Mouse (Mus musculus): Measurements from ENCODE around the gene Acbd6. TPM values are rescaled to one million over a fixed set of nuclear protein-coding genes. Genes with fewer than 3 reads are reported as not detected.

The Acbd6 gene
- polyA plus RNA-seq, 1 experiment from 2014 or later = 108 TPM

GRCm38 (mm10) chr1:155650121-155650846 is 92.4 kb downstream of the Acbd6 start:
- no peaks in the 10 kb centered on the region for H3K27me3 ChIP-seq
- no peaks in the 10 kb centered on the region for H3K36me3 ChIP-seq
- H3K4me2 ChIP-seq = no peak overlapping the region
- ATAC-seq (ENCODE audit: insufficient number of reproducible peaks, insufficient read depth, low FRiP score, low TSS enrichment, low read depth) = no peak
- 80% methylated on average over 9 of the region's 9 CpGs for WGBS
- H3K9ac ChIP-seq (replicated peaks) = no peak overlapping the region
- H3K4me1 ChIP-seq (replicated peaks) = peaks cover 8% of the 10 kb centered on the region; the same call in 1 of the 2 replicates
- no peak overlapping the region for H3K4me3 ChIP-seq (replicated peaks)
- no peak overlapping the region for H3K27ac ChIP-seq
- H3K9me3 ChIP-seq = no peaks in the 10 kb centered on the region

- Histone ChIP-seq H3K36me3 (no peaks in the 10 kb centered on the region), H3K9me3 (no peaks in the 10 kb centered on the region), H3K27me3 (no peaks in the 10 kb centered on the region), H3K4me3 (replicated peaks) (no peak overlapping the region), H3K9ac (replicated peaks) (no peak overlapping the region), H3K4me2 (no peak overlapping the region), H3K27ac (no peak overlapping the region), H3K4me1 (replicated peaks) (no peaks in the 10 kb centered on the region)
- no peak for ATAC-seq (ENCODE audit: insufficient number of reproducible peaks, insufficient read depth, low FRiP score, low TSS enrichment, low read depth)
- 56% methylated on average over 3 of the region's 3 CpGs for WGBS
These were observed 97.0 kb downstream of the Acbd6 start for GRCm38 (mm10) chr1:155654961-155655360.

GRCm38 (mm10) chr1:155656321-155656720 is 98.4 kb downstream of the Acbd6 start:
- Histone ChIP-seq H3K27me3 (no peaks in the 10 kb centered on the region), H3K27ac (no peak overlapping the region), H3K9ac (replicated peaks) (no peak overlapping the region), H3K4me3 (replicated peaks) (no peak overlapping the region), H3K4me2 (no peak overlapping the region), H3K4me1 (replicated peaks) (no peaks in the 10 kb centered on the region), H3K36me3 (no peaks in the 10 kb centered on the region), H3K9me3 (no peaks in the 10 kb centered on the region)
- ATAC-seq (ENCODE audit: insufficient number of reproducible peaks, insufficient read depth, low FRiP score, low TSS enrichment, low read depth) = no peak
- 85% methylated on average over 5 of the region's 5 CpGs for WGBS

GRCm38 (mm10) chr1:155663994-155664393 is 106.1 kb downstream of the Acbd6 start:
- ATAC-seq (ENCODE audit: insufficient number of reproducible peaks, insufficient read depth, low FRiP score, low TSS enrichment, low read depth) = no peak
- Histone ChIP-seq H3K9ac (replicated peaks) (no peak overlapping the region), H3K4me3 (replicated peaks) (no peak overlapping the region), H3K36me3 (no peaks in the 10 kb centered on the region), H3K27me3 (no peaks in the 10 kb centered on the region), H3K9me3 (no peaks in the 10 kb centered on the region), H3K27ac (no peak overlapping the region), H3K4me2 (no peak overlapping the region), H3K4me1 (replicated peaks) (peaks cover 9% of the 10 kb centered on the region)
- 85% methylated on average over 5 of the region's 5 CpGs for WGBS

GRCm38 (mm10) chr1:155675570-155675969 is 117.7 kb downstream of the Acbd6 start:
- Histone ChIP-seq H3K9ac (replicated peaks) (no peak overlapping the region), H3K4me3 (replicated peaks) (no peak overlapping the region), H3K27me3 (no peaks in the 10 kb centered on the region), H3K4me2 (no peak overlapping the region), H3K9me3 (no peaks in the 10 kb centered on the region), H3K27ac (no peak overlapping the region), H3K36me3 (no peaks in the 10 kb centered on the region), H3K4me1 (replicated peaks) (peaks cover under 1% of the 10 kb centered on the region; the same call in 1 of the 2 replicates)
- WGBS = 88% methylated on average over 6 of the region's 6 CpGs
- ATAC-seq (ENCODE audit: insufficient number of reproducible peaks, insufficient read depth, low FRiP score, low TSS enrichment, low read depth) = no peak

- Histone ChIP-seq H3K9me3 (no peaks in the 10 kb centered on the region), H3K4me2 (no peak overlapping the region), H3K4me3 (replicated peaks) (no peak overlapping the region), H3K4me1 (replicated peaks) (peaks cover 19% of the 10 kb centered on the region), H3K9ac (replicated peaks) (no peak overlapping the region), H3K27me3 (no peaks in the 10 kb centered on the region), H3K27ac (no peak overlapping the region), H3K36me3 (no peaks in the 10 kb centered on the region)
- no peak for ATAC-seq (ENCODE audit: insufficient number of reproducible peaks, insufficient read depth, low FRiP score, low TSS enrichment, low read depth)
- 65% methylated on average over 10 of the region's 10 CpGs for WGBS
These were observed 123.3 kb downstream of the Acbd6 start for GRCm38 (mm10) chr1:155681116-155681799.

- WGBS = 79% methylated on average over 15 of the region's 15 CpGs
- Histone ChIP-seq H3K9me3 (no peaks in the 10 kb centered on the region), H3K27ac (no peak overlapping the region), H3K9ac (replicated peaks) (no peak overlapping the region), H3K4me3 (replicated peaks) (no peak overlapping the region), H3K36me3 (no peaks in the 10 kb centered on the region), H3K4me2 (no peak overlapping the region), H3K4me1 (replicated peaks) (peaks cover 12% of the 10 kb centered on the region), H3K27me3 (no peaks in the 10 kb centered on the region)
- ATAC-seq (ENCODE audit: insufficient number of reproducible peaks, insufficient read depth, low FRiP score, low TSS enrichment, low read depth) = no peak
These were observed 128.9 kb downstream of the Acbd6 start for GRCm38 (mm10) chr1:155686816-155687215.

GRCm38 (mm10) chr1:155689141-155689540 is 131.2 kb downstream of the Acbd6 start:
- Histone ChIP-seq H3K4me3 (replicated peaks) (no peak overlapping the region), H3K4me1 (replicated peaks) (peaks cover 24% of the 10 kb centered on the region), H3K9me3 (no peaks in the 10 kb centered on the region), H3K4me2 (no peak overlapping the region), H3K36me3 (no peaks in the 10 kb centered on the region), H3K9ac (replicated peaks) (no peak overlapping the region), H3K27ac (no peak overlapping the region), H3K27me3 (no peaks in the 10 kb centered on the region)
- no peak for ATAC-seq (ENCODE audit: insufficient number of reproducible peaks, insufficient read depth, low FRiP score, low TSS enrichment, low read depth)
- WGBS = 84% methylated on average over 4 of the region's 4 CpGs

GRCm38 (mm10) chr1:155689558-155689957 is 131.6 kb downstream of the Acbd6 start:
- no peak overlapping the region for H3K4me2 ChIP-seq
- no peaks in the 10 kb centered on the region for H3K36me3 ChIP-seq
- no peak overlapping the region for H3K9ac ChIP-seq (replicated peaks)
- no peaks in the 10 kb centered on the region for H3K27me3 ChIP-seq
- WGBS = 92% methylated on average over 5 of the region's 5 CpGs
- no peak for ATAC-seq (ENCODE audit: insufficient number of reproducible peaks, insufficient read depth, low FRiP score, low TSS enrichment, low read depth)
- H3K4me1 ChIP-seq (replicated peaks) = peaks cover 24% of the 10 kb centered on the region
- H3K9me3 ChIP-seq = no peaks in the 10 kb centered on the region
- no peak overlapping the region for H3K4me3 ChIP-seq (replicated peaks)
- H3K27ac ChIP-seq = no peak overlapping the region

GRCm38 (mm10) chr1:155692230-155692629 is 134.3 kb downstream of the Acbd6 start:
- Histone ChIP-seq H3K9ac (replicated peaks) (no peak overlapping the region), H3K4me2 (no peak overlapping the region), H3K4me3 (replicated peaks) (no peak overlapping the region), H3K9me3 (no peaks in the 10 kb centered on the region), H3K4me1 (replicated peaks) (peaks cover 18% of the 10 kb centered on the region), H3K36me3 (no peaks in the 10 kb centered on the region), H3K27me3 (no peaks in the 10 kb centered on the region), H3K27ac (no peak overlapping the region; the same call in 1 of the 2 replicates)
- 87% methylated on average over 6 of the region's 6 CpGs for WGBS
- no peak for ATAC-seq (ENCODE audit: insufficient number of reproducible peaks, insufficient read depth, low FRiP score, low TSS enrichment, low read depth)

- Histone ChIP-seq H3K27ac (0 out of 2 replicates have a peak overlapping the region, but pooled peaks have one; percentile 57), H3K4me3 (replicated peaks) (no peak overlapping the region), H3K9me3 (no peaks in the 10 kb centered on the region), H3K9ac (replicated peaks) (no peak overlapping the region), H3K4me2 (no peak overlapping the region), H3K27me3 (no peaks in the 10 kb centered on the region), H3K36me3 (no peaks in the 10 kb centered on the region), H3K4me1 (replicated peaks) (peaks cover 18% of the 10 kb centered on the region)
- peak; percentile 33; the same call in 1 of the 2 replicates for ATAC-seq (ENCODE audit: insufficient number of reproducible peaks, insufficient read depth, low FRiP score, low TSS enrichment, low read depth)
- 43% methylated on average over 11 of the region's 11 CpGs for WGBS
These were observed 135.1 kb downstream of the Acbd6 start for GRCm38 (mm10) chr1:155693026-155693425.
